Mouse (Mus musculus) liver, embryonic 16.5 days (tissue): ENCODE measurements at regions not wholly inside any gene's neighbourhood (a gene's known extent, or its start where the extent isn't known, plus 50 kb on each side); places are given as distances from the start of the nearest gene placed in this dataset.
"Not testable (repeated sequence)": the region's sequence is repeated elsewhere in the genome, so short reads cannot be mapped to it uniquely, and the experiment has no call there.

ENCODE experiments used
- ATAC-seq: fragments of 200-750 bp; cut with Nextera tagmentation; 2 replicates; pipeline ENCODE4 v1.8.0; 2017; ENCODE audit warnings: low read depth, mild to moderate bottlenecking, moderate number of reproducible peaks, moderate library complexity
- H3K27ac ChIP-seq: fragments of 300-500 bp; sonication (generic); 2 replicates; pipeline ENCODE4 v1.5.1; 2014; ENCODE audit warnings: mild to moderate bottlenecking, low read length
- H3K27me3 ChIP-seq: fragments of 300-500 bp; sonication (generic); 2 replicates; pipeline ENCODE4 v1.6.1; 2014; ENCODE audit warnings: low read depth, low read length, mixed read lengths; ENCODE audit not compliant: control insufficient read depth, insufficient read depth
- H3K36me3 ChIP-seq: fragments of 300-500 bp; sonication (generic); 2 replicates; pipeline ENCODE4 v1.6.1; 2014; ENCODE audit warnings: mild to moderate bottlenecking; ENCODE audit not compliant: control insufficient read depth, insufficient read depth
- H3K4me1 ChIP-seq: fragments of 300-500 bp; sonication (generic); 2 replicates; pipeline ENCODE4 v1.6.1; 2014; ENCODE audit warnings: low read depth, low read length, mixed read lengths; ENCODE audit not compliant: control insufficient read depth
- H3K4me2 ChIP-seq: fragments of 300-500 bp; sonication (generic); 2 replicates; pipeline ENCODE4 v1.6.1; 2014; ENCODE audit warnings: low read depth, low read length, mixed read lengths
- H3K4me3 ChIP-seq: fragments of 300-500 bp; sonication (generic); 2 replicates; pipeline ENCODE4 v1.5.1; 2014; ENCODE audit warnings: low read depth, mild to moderate bottlenecking, low read length
- H3K9ac ChIP-seq: fragments of 300-500 bp; sonication (generic); 2 replicates; pipeline ENCODE4 v1.6.1; 2014; ENCODE audit warnings: low read depth, low read length
- H3K9me3 ChIP-seq: fragments of 300-500 bp; sonication (generic); replicated peaks from 2 replicates; pipeline ENCODE4 v1.6.1; 2016; ENCODE audit warnings: low read length; ENCODE audit not compliant: control insufficient read depth
- WGBS: fragments of 180-500 bp; shearing (Covaris S2); extraction: QIAGEN DNeasy Blood & Tissue Kit; methylation state at CpG from one replicate; pipeline ENCODE4 v1.1.7; 2014; ENCODE audit not compliant: insufficient replicate concordance; 5-methylcytosine and 5-hydroxymethylcytosine counted together

- H3K27me3 ChIP-seq, H3K4me3 ChIP-seq, H3K4me1 ChIP-seq, ATAC-seq, H3K27ac ChIP-seq, H3K9ac ChIP-seq, H3K36me3 ChIP-seq, H3K4me2 ChIP-seq, H3K9me3 ChIP-seq: not testable (repeated sequence)
- WGBS = 66% methylated on average over 9 of the region's 9 CpGs
These were observed 61.5 kb upstream of the Fam78b start for GRCm38 (mm10) chr1:166939744-166940143.

DNA sequence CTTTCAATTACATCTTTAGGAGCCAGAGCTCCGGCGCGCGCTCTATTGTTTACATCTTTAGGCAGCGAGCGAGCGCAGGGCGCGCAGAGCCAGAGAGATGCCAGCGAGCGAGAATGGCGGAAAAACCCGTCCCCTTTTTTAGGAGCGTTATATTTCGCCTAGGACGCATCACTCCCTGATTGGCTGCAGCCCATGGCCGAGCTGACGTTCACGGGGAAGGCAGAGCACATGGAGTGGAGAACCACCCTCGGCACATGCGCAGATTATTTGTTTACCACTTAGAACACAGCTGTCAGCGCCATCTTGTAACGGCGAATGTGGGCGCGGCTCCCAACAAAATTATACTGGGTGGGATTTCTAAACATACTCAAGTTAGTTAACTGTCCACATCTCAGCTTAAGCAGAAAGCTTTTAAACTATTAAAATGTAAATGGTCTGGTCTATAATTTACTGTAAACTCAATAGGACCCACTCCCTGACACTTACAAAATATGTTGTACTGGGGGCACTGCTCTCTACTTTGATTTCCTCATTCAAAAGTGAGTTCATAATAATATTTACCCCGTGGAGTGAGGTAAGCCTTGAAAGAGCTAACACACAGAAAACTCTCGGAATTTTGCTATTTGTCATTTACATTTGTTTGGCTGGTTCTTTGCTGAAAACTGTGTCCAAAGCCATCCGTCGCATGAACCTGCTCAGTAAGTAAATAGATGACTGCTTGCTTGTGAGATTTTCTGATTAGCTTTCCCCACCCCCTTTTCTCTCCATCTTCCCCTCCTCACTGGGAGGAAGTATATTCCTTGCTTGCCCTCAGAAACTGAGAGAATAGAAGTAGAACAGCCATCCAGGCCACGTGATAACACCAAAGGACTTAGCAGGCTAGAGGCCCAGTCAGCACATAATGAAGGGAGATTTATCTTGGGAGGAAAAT is 60.8 kb upstream of the Fam78b start:
- H3K4me1 ChIP-seq, H3K9ac ChIP-seq, H3K4me2 ChIP-seq, H3K36me3 ChIP-seq, ATAC-seq, H3K9me3 ChIP-seq, H3K27me3 ChIP-seq, H3K4me3 ChIP-seq, H3K27ac ChIP-seq: not testable (repeated sequence)
- WGBS = 54% methylated on average over 31 of the region's 31 CpGs

- no peaks in the 10 kb centered on the region for H3K36me3 ChIP-seq
- no peaks in the 10 kb centered on the region for H3K27me3 ChIP-seq
- no peaks in the 10 kb centered on the region for H3K9me3 ChIP-seq
- no peak overlapping the region for H3K4me3 ChIP-seq
- H3K4me1 ChIP-seq = no peaks in the 10 kb centered on the region
- no peak overlapping the region for H3K27ac ChIP-seq
- no peak for ATAC-seq
- no peak overlapping the region for H3K9ac ChIP-seq
- no peak overlapping the region for H3K4me2 ChIP-seq
- WGBS = 24% methylated on average over 1 of the region's 1 CpGs
These were observed 59.0 kb upstream of the Fam78b start for GRCm38 (mm10) chr1:166942201-166942600.

GRCm38 (mm10) chr1:166944540-166944939 is 56.7 kb upstream of the Fam78b start:
- H3K4me2 ChIP-seq = no peak overlapping the region
- H3K4me1 ChIP-seq = no peaks in the 10 kb centered on the region
- H3K9me3 ChIP-seq = no peaks in the 10 kb centered on the region
- no peak for ATAC-seq
- H3K4me3 ChIP-seq = no peak overlapping the region
- no peak overlapping the region for H3K9ac ChIP-seq
- no peaks in the 10 kb centered on the region for H3K27me3 ChIP-seq
- WGBS = 61% methylated on average over 7 of the region's 7 CpGs
- H3K27ac ChIP-seq = no peak overlapping the region
- no peaks in the 10 kb centered on the region for H3K36me3 ChIP-seq

- no peak for ATAC-seq
- Histone ChIP-seq H3K27ac (no peak overlapping the region), H3K36me3 (no peaks in the 10 kb centered on the region), H3K9ac (no peak overlapping the region), H3K9me3 (no peaks in the 10 kb centered on the region), H3K27me3 (no peaks in the 10 kb centered on the region), H3K4me1 (no peaks in the 10 kb centered on the region), H3K4me3 (no peak overlapping the region), H3K4me2 (no peak overlapping the region)
- 29% methylated on average over 15 of the region's 15 CpGs for WGBS
These were observed 53.1 kb upstream of the Fam78b start for GRCm38 (mm10) chr1:166947844-166948702.
